Mouse (Mus musculus) hindbrain, embryonic 16.5 days (tissue): ENCODE measurements around the gene Ncdn. TPM values are rescaled to one million over a fixed set of nuclear protein-coding genes. Genes with fewer than 3 reads are reported as not detected.

Experiments used
- polyA plus RNA-seq: library from polyadenylated mRNA; unstranded; fragments of >200 nt; fragmentation: Nextera tagmentation; extraction: Ambion mirVana; gene quantifications from 2 replicates; pipeline ENCODE4 v1.2.1, GENCODE M21; 2015

Gene Ncdn
- polyA plus RNA-seq, 1 experiment from 2014 or later: 159 TPM

Other genes with a start within 250 kb of the Ncdn start
- gene Ago4, start 220.0 kb downstream of the Ncdn start, polyA plus RNA-seq: 6.0 and 6.7 TPM in 2 replicates
- 7.9 TPM in 2 replicates for gene Clspn, start 196.5 kb downstream of the Ncdn start, polyA plus RNA-seq
- gene 5730409E04Rik, start 143.6 kb downstream of the Ncdn start, polyA plus RNA-seq: 14.0 and 22.1 TPM in 2 replicates
- 399 and 420 TPM in 2 replicates for gene Psmb2, start 75.8 kb downstream of the Ncdn start, polyA plus RNA-seq
- gene Tfap2e, start 17.2 kb downstream of the Ncdn start, polyA plus RNA-seq: 0.12 and 0.14 TPM in 2 replicates
- 35.0 and 39.4 TPM in 2 replicates for gene AU040320, start 106 bp upstream of the Ncdn start, polyA plus RNA-seq
- 23.2 and 25.5 TPM in 2 replicates for gene Zmym4, start 214.7 kb upstream of the Ncdn start, polyA plus RNA-seq